Mouse (Mus musculus): ENCODE measurements around the gene Gcnt3. TPM values are rescaled to one million over a fixed set of nuclear protein-coding genes. Genes with fewer than 3 reads are reported as not detected.

Gene Gcnt3
- polyA plus RNA-seq, 2 experiments from 2014 or later = not detected

GRCm38 (mm10) chr9:69999318-69999717 is 38.6 kb downstream of the Gcnt3 start:
- no peak for ATAC-seq

GRCm38 (mm10) chr9:69994547-69994946 is 43.3 kb downstream of the Gcnt3 start:
- ATAC-seq = no peak

- ATAC-seq = no peak
Observed at GRCm38 (mm10) chr9:69993479-69993878, 44.4 kb downstream of the Gcnt3 start.

GRCm38 (mm10) chr9:69992841-69993277 is 45.0 kb downstream of the Gcnt3 start:
- ATAC-seq = no peak

GRCm38 (mm10) chr9:69990346-69990745 is 47.5 kb downstream of the Gcnt3 start:
- no peak for ATAC-seq

- peak; percentile 78 for ATAC-seq
Observed at GRCm38 (mm10) chr9:69989303-69990121, 48.4 kb downstream of the Gcnt3 start, which contains the start of gene Bnip2. Bnip2 (plus strand) TSS chr9:69989466.

GRCm38 (mm10) chr9:69988706-69989302 is 49.1 kb downstream of the Gcnt3 start:
- no peak for ATAC-seq

- ATAC-seq = peak; percentile 65
Observed at GRCm38 (mm10) chr9:69987579-69987978, 50.3 kb downstream of the Gcnt3 start.

- ATAC-seq = no peak
Observed at GRCm38 (mm10) chr9:69986571-69986970, 51.3 kb downstream of the Gcnt3 start.

GRCm38 (mm10) chr9:69986063-69986462 is 51.8 kb downstream of the Gcnt3 start:
- ATAC-seq = no peak

GRCm38 (mm10) chr9:69985526-69985925 is 52.4 kb downstream of the Gcnt3 start:
- ATAC-seq = no peak

Other genes with a start within 250 kb of the Gcnt3 start
- gene Bnip2, start 48.6 kb downstream of the Gcnt3 start, polyA plus RNA-seq (2017; shearing (Covaris generic)) = 10 to 100 TPM; 36.3 to 37.1 TPM
- 100 to 1,000 TPM; 135 to 193 TPM for gene Gtf2a2, start 25.5 kb downstream of the Gcnt3 start, polyA plus RNA-seq (2017; shearing (Covaris generic))
- gene Fam81a, start 104.5 kb upstream of the Gcnt3 start, polyA plus RNA-seq (2017; shearing (Covaris generic)) = 1 to 10 TPM; 1.3 to 1.5 TPM
- gene Myo1e, start 169.3 kb upstream of the Gcnt3 start, polyA plus RNA-seq (2017; shearing (Covaris generic)) = 10 to 100 TPM; 32.1 to 54.1 TPM

Measured in CD4-positive, CD25-positive, alpha-beta regulatory T cell, adult 4 months (primary cell).